Mouse (Mus musculus) myocyte (in vitro differentiated cells): ENCODE measurements around the gene Slc26a6. TPM values are rescaled to one million over a fixed set of nuclear protein-coding genes. Genes with fewer than 3 reads are reported as not detected.
A peak's percentile ranks its signal among the peaks of the same experiment; 100 is the strongest.

ENCODE experiments used
- H3K27me3 ChIP-seq: one replicate; pipeline ENCODE4 v1.6.1; 2011; ENCODE audit not compliant: control insufficient read depth, insufficient read depth, insufficient read length
- H3K36me3 ChIP-seq: one replicate; pipeline ENCODE4 v1.6.1; 2011; ENCODE audit not compliant: control insufficient read depth, insufficient read depth
- H3K4me2 ChIP-seq: one replicate; pipeline ENCODE4 v1.6.1; 2011; ENCODE audit warnings: low read depth, control low read depth
- H3K4me3 ChIP-seq: one replicate; pipeline ENCODE4 v1.5.1; 2011; ENCODE audit warnings: mild to moderate bottlenecking, control low read depth, moderate library complexity
- H3K79me2 ChIP-seq: one replicate; pipeline ENCODE4 v1.6.1; 2011; ENCODE audit not compliant: control insufficient read depth, insufficient read depth
- H3ac ChIP-seq: one replicate; pipeline ENCODE4 v1.6.1; 2011; ENCODE audit not compliant: control insufficient read depth, insufficient read length
- CEBPB ChIP-seq: IDR thresholded peaks from 2 replicates; pipeline ENCODE4 v1.6.1; 2011; ENCODE audit warnings: mild to moderate bottlenecking, moderate library complexity; ENCODE audit not compliant: poor library complexity, insufficient read depth, severe bottlenecking
- E2F4 ChIP-seq: IDR thresholded peaks from one replicate; pipeline ENCODE4 v1.6.1; 2011; ENCODE audit warnings: mild to moderate bottlenecking, control low read depth, moderate library complexity; ENCODE audit not compliant: insufficient read depth
- MAX ChIP-seq: IDR thresholded peaks from one replicate; pipeline ENCODE4 v1.6.1; 2011; ENCODE audit warnings: low read depth, mild to moderate bottlenecking, control low read depth
- MYOD1 ChIP-seq, 3 experiments: IDR thresholded peaks; one replicate each; pipeline ENCODE4 v1.6.1; 2011; ENCODE audit warnings: control low read depth in 2 of 3, low read depth in 2 of 3, mild to moderate bottlenecking in 2 of 3, moderate library complexity in 1 of 3; ENCODE audit not compliant: insufficient read length in 2 of 3, control insufficient read depth in 1 of 3
- MYOG ChIP-seq, 3 experiments: IDR thresholded peaks; one replicate each; pipeline ENCODE4 v1.6.1; 2011; ENCODE audit warnings: control low read depth in 2 of 3, low read depth in 2 of 3, mild to moderate bottlenecking in 2 of 3; ENCODE audit not compliant: insufficient read length in 2 of 3, control insufficient read depth in 1 of 3, insufficient read depth in 1 of 3
- POLR2A ChIP-seq: IDR thresholded peaks from one replicate; pipeline ENCODE4 v1.6.1; 2011; ENCODE audit warnings: low read depth, mild to moderate bottlenecking, control low read depth, moderate library complexity; ENCODE audit not compliant: insufficient read length
- POLR2AphosphoS2 ChIP-seq: IDR thresholded peaks from one replicate; pipeline ENCODE4 v1.6.1; 2011; ENCODE audit warnings: low read depth, control low read depth; ENCODE audit not compliant: insufficient read length
- REST ChIP-seq: IDR thresholded peaks from one replicate; pipeline ENCODE4 v1.6.1; 2011; ENCODE audit warnings: mild to moderate bottlenecking, control low read depth, moderate library complexity; ENCODE audit not compliant: insufficient read depth, insufficient read length
- SRF ChIP-seq: IDR thresholded peaks from one replicate; pipeline ENCODE4 v1.6.1; 2011; ENCODE audit warnings: low read depth; ENCODE audit not compliant: control insufficient read depth, insufficient read length
- TCF12 ChIP-seq: IDR thresholded peaks from one replicate; pipeline ENCODE4 v1.6.1; 2011; ENCODE audit warnings: mild to moderate bottlenecking, control low read depth; ENCODE audit not compliant: poor library complexity, insufficient read depth, severe bottlenecking
- TCF3 ChIP-seq: IDR thresholded peaks from one replicate; pipeline ENCODE4 v1.6.1; 2011; ENCODE audit warnings: low read depth, control low read depth; ENCODE audit not compliant: insufficient read length
- USF1 ChIP-seq: IDR thresholded peaks from one replicate; pipeline ENCODE4 v1.6.1; 2011; ENCODE audit warnings: low read depth, mild to moderate bottlenecking, control low read depth, moderate library complexity
- polyA plus RNA-seq: library from polyadenylated mRNA; unstranded; fragments of >200 nt; fragmentation: generic; extraction: Trizol; gene quantifications from one replicate; pipeline ENCODE4 v1.2.1, GENCODE M21; 2012; ENCODE audit warnings: missing spikeins

Gene Slc26a6
- polyA plus RNA-seq, 1 experiment: 18.8 TPM

GRCm38 (mm10) chr9:108808163-108808665 is 44.9 kb upstream of the Slc26a6 start, which contains the start of gene Nckipsd:
TSS of gene Nckipsd (plus strand) at chr9:108808368.
- H3K36me3 ChIP-seq: peaks cover 22% of the 10 kb centered on the region
- TF ChIP-seq MYOD1 (IDR thresholded peaks at IDR 0.05; ENCODE audit: control insufficient read depth in 1 of 3, insufficient read length in 2 of 3, low read depth in 2 of 3) (peak in 1 of 3 experiments; percentile 5), POLR2AphosphoS2 (peak; percentile 97), E2F4 (peak; percentile 34), SRF (no peak), TCF12 (no peak), REST (no peak), CEBPB (no peak), POLR2A (peak; percentile 96), MAX (no peak)
- peak within 1 kb of the TSS; percentile 34 for H3K4me3 ChIP-seq
- no peaks in the 10 kb centered on the region for H3K27me3 ChIP-seq
- no peaks in the 10 kb centered on the region for H3K79me2 ChIP-seq
- H3ac ChIP-seq: peak within 1 kb of the TSS; percentile 61
- H3K4me2 ChIP-seq: peak within 1 kb of the TSS; percentile 96

- H3K27me3 ChIP-seq: no peaks in the 10 kb centered on the region
- no peaks in the 10 kb centered on the region for H3K79me2 ChIP-seq
- no peak overlapping the region for H3ac ChIP-seq
- peaks cover 18% of the 10 kb centered on the region for H3K36me3 ChIP-seq
- peak overlapping the region; percentile 34 for H3K4me3 ChIP-seq
- TF ChIP-seq REST: no peak
- no peak for TF ChIP-seq SRF
- no peak for TF ChIP-seq POLR2A
- no peak for TF ChIP-seq TCF12
- TF ChIP-seq E2F4: no peak
- TF ChIP-seq TCF3: no peak
- peak overlapping the region; percentile 96 for H3K4me2 ChIP-seq
Observed at GRCm38 (mm10) chr9:108809188-108809587, 43.9 kb upstream of the Slc26a6 start.

GRCm38 (mm10) chr9:108809723-108810122 is 43.4 kb upstream of the Slc26a6 start:
- peaks cover 13% of the 10 kb centered on the region for H3K36me3 ChIP-seq
- no peaks in the 10 kb centered on the region for H3K79me2 ChIP-seq
- H3ac ChIP-seq: no peak overlapping the region
- no peaks in the 10 kb centered on the region for H3K27me3 ChIP-seq
- no peak for TF ChIP-seq TCF12
- no peak for TF ChIP-seq TCF3
- no peak for TF ChIP-seq MYOD1 (IDR thresholded peaks at IDR 0.05; ENCODE audit: control insufficient read depth in 1 of 3, insufficient read length in 2 of 3, low read depth in 2 of 3)
- TF ChIP-seq USF1: no peak
- TF ChIP-seq REST: no peak
- no peak for TF ChIP-seq CEBPB
- TF ChIP-seq MAX: no peak
- H3K4me2 ChIP-seq: no peak overlapping the region
- H3K4me3 ChIP-seq: no peak overlapping the region

- H3K4me3 ChIP-seq: no peak overlapping the region
- H3ac ChIP-seq: no peak overlapping the region
- peaks cover 9% of the 10 kb centered on the region for H3K36me3 ChIP-seq
- TF ChIP-seq TCF12 (no peak), CEBPB (no peak), POLR2A (no peak), MAX (no peak), POLR2AphosphoS2 (no peak), TCF3 (no peak), E2F4 (no peak), REST (no peak), MYOD1 (IDR thresholded peaks at IDR 0.05; ENCODE audit: control insufficient read depth in 1 of 3, insufficient read length in 2 of 3, low read depth in 2 of 3) (no peak), USF1 (no peak), MYOG (IDR thresholded peaks at IDR 0.05; ENCODE audit: control insufficient read depth in 1 of 3, insufficient read depth in 1 of 3, insufficient read length in 2 of 3, low read depth in 2 of 3) (no peak), SRF (no peak)
- H3K27me3 ChIP-seq: no peaks in the 10 kb centered on the region
- H3K4me2 ChIP-seq: no peak overlapping the region
- no peaks in the 10 kb centered on the region for H3K79me2 ChIP-seq
Observed at GRCm38 (mm10) chr9:108810516-108810915, 42.6 kb upstream of the Slc26a6 start.

GRCm38 (mm10) chr9:108815557-108815956 is 37.5 kb upstream of the Slc26a6 start:
- Histone ChIP-seq H3K4me2 (no peak overlapping the region), H3K27me3 (no peaks in the 10 kb centered on the region), H3K4me3 (no peak overlapping the region), H3K79me2 (no peaks in the 10 kb centered on the region), H3K36me3 (no peaks in the 10 kb centered on the region), H3ac (no peak overlapping the region)
- TF ChIP-seq MAX (no peak), MYOG (IDR thresholded peaks at IDR 0.05; ENCODE audit: control insufficient read depth in 1 of 3, insufficient read depth in 1 of 3, insufficient read length in 2 of 3, low read depth in 2 of 3) (no peak), POLR2A (no peak), SRF (no peak), POLR2AphosphoS2 (no peak), USF1 (no peak), E2F4 (no peak), TCF12 (no peak), TCF3 (no peak)
